Mouse (Mus musculus) colon, adult 2 months (tissue): Measurements from ENCODE around the gene Rrp8. TPM values are rescaled to one million over a fixed set of nuclear protein-coding genes. Genes with fewer than 3 reads are reported as not detected.

Experiments used
- polyA plus RNA-seq: library from polyadenylated mRNA; depleted of rRNA; stranded (reverse); fragments of >200 nt; gene quantifications from 2 replicates; pipeline ENCODE4 v1.2.3, GENCODE M21; 2012; rRNA removed

Rrp8 gene
- 4.6 and 5.1 TPM in 2 replicates for polyA plus RNA-seq

DNA sequence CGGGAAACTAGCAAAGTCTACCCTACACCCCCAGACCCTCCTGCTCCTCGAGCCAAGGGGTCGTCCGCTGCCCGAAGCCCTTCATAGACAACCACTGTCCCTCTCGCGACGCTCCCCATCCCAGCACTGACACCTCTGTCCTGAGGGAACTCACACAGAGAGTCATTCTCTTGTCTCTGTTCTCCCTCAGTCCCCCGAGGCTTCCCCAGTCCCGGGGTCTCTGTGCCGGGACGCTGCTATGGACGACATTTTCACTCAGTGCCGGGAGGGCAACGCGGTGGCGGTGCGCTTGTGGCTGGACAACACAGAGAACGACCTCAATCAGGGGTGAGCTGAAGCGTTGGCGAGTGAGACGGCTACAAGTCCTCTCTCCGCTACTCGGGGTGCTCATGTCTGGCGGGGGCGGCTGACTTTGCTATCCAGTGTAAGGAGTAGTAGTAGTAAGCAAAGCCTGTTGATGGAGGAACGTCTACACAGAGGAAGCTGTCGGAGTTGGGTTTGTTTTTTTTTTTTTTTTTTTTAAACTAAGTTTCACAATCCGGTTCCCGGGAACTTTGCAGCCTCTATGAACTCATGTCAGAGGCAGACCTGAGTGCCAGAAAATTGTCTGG, at the start of gene Rrp8:
Gene Rrp8 (minus strand): TSS at position 475 of the 611 bp plus-strand sequence.

DNA sequence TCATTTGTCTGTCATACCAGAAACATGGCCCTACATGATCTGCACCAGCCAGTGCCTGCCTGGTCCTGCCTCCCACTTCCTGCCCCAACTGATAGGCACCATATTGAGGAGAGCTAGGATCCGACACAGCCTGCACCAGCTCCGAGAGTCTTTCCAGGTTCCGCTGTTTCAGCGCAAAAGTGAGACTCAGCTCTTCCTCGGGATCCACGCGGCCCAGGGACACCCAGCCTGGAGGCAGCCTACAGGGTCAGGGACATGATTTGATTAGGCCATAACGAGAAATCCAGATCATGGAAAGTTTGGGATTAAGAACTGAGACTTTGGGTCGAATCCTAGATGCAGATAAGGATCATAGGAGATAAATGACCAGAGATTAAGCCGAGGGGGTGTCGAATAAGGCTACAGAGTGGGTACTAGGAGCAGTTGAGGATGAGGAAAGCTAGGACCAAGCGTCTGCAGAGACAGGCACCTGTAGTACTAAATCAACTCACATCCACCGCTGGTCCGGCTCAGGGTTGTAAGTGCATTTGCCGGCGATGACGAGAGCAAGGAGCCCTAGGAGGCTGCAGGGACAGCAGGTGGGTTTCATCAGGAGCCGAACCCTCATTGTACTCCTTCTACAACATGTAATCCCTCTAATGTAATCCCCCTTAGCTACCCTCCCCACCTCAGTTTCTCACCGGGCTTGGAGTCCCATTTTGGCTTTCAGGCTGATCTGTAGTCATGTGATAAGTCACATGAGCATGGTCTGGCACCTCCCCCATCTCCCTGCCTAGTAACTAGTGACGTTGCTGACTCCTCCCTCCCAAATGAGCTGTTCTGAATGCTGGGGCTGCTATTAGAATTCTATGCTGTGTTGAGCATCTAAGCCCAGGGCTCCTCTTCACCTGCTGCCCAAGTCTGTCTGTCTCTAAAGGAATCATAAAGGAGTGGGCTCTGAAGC, 14.6 kb upstream of the Rrp8 start, which contains the start of gene Tpp1:
Gene Tpp1 (minus strand): TSS at position 745 of the 943 bp plus-strand sequence.

DNA sequence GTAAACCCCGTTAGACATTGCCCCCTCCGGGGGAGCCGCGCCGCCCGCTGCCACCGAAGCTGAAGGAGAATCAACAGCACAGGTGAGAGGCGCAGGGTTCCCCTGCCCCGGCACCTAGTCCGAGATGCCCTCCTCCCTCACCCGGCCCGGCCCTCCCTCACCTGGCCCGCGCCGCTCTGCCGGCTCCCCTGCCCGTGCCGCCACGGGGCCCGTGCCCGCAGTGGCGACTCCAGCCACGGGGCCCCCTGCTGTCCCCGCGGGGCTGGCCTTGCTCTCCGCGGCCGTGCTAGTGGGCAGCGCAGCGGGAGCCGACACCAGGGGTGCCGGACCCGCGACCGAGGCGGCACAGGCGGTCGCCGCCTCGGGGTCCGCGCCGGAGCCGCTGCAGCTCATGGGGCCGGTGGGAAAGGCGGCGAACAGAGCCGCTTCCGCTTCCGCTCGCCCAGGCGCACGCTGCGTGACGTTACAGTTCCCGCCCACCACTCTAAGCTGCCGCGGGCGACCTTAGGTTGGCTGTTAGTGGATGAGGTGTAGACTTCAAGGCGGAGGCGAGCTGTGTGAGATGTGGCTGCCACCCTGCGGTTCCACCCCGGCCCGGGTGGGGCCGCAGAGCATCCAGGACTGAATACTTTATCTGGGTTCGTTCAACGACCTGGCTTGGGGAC, 6.9 kb upstream of the Rrp8 start, which contains the start of gene Taf10:
Gene Taf10 (minus strand): TSS at position 436 of the 665 bp plus-strand sequence.

DNA sequence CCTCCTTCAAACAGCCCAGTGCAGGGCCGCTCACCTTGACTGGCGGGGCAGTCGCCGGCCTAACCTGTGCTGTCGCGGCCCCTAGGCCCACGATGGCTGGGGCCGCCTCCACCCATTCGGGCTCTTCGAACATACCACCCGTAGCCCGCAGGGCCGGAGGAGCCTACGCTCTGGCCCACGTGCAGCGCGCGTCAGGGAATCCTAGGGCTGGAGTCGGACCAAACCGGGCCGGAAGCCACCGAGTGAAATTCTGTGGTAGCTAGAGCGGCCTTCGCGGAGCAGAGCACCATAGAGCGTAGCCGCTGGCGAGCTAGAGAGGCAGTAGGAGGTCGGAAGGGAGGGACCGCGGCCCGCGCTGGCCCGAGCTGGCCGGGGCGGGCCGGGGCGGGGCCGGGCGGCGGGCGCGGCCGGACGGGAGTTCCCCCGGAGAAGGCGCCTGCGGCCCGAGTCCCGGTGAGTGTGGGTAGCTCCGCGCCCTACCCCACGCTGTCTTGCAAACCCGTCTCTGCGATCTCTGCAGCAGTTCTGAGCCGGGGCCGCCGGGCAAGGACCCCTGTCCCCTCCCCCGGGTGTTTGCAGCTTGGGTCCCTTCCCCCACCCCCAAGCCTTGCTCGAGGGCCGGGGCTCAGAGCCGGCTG, 802 bp downstream of the Rrp8 start, which contains the start of gene Ilk:
Gene Ilk (plus strand): TSS at position 329 of the 638 bp plus-strand sequence.

Other genes starting within 250 kb of the Rrp8 start
- gene Smpd1, start 183.0 kb downstream of the Rrp8 start, polyA plus RNA-seq, result 39.8 and 40.7 TPM in 2 replicates
- 37.5 and 52.7 TPM in 2 replicates for gene Apbb1, start 155.7 kb downstream of the Rrp8 start, polyA plus RNA-seq
- 0.28 TPM in 2 replicates for gene Hpx, start 137.2 kb downstream of the Rrp8 start, polyA plus RNA-seq
- gene Trim3, start 103.8 kb downstream of the Rrp8 start, polyA plus RNA-seq, result 51.4 and 51.6 TPM in 2 replicates
- 110 and 132 TPM in 2 replicates for gene Timm10b, start 97.3 kb downstream of the Rrp8 start, polyA plus RNA-seq
- gene Arfip2, start 97.0 kb downstream of the Rrp8 start, polyA plus RNA-seq, result 91.2 and 95.5 TPM in 2 replicates
- gene Gm45799, start 96.8 kb downstream of the Rrp8 start, polyA plus RNA-seq, result 277 and 469 TPM in 2 replicates
- 0.83 and 0.94 TPM in 2 replicates for gene Dnhd1, start 86.6 kb downstream of the Rrp8 start, polyA plus RNA-seq
- gene Ilk, start 793 bp downstream of the Rrp8 start, polyA plus RNA-seq, result 93.8 and 95.7 TPM in 2 replicates
- gene Taf10, start 7.0 kb upstream of the Rrp8 start, polyA plus RNA-seq, result 543 and 600 TPM in 2 replicates
- 95.9 and 96.3 TPM in 2 replicates for gene Tpp1, start 14.8 kb upstream of the Rrp8 start, polyA plus RNA-seq
- 8.9 and 9.0 TPM in 2 replicates for gene Dchs1, start 50.3 kb upstream of the Rrp8 start, polyA plus RNA-seq
- 198 and 232 TPM in 2 replicates for gene Mrpl17, start 73.7 kb upstream of the Rrp8 start, polyA plus RNA-seq
- gene Gm4070, start 216.6 kb upstream of the Rrp8 start, polyA plus RNA-seq, result 0.15 and 0.38 TPM in 2 replicates